Mouse (Mus musculus): ENCODE results near the gene Cmss1. TPM values are rescaled to one million over a fixed set of nuclear protein-coding genes. Genes with fewer than 3 reads are reported as not detected.

Gene Cmss1
- polyA plus RNA-seq, 1 experiment: 14.1 TPM

DNA sequence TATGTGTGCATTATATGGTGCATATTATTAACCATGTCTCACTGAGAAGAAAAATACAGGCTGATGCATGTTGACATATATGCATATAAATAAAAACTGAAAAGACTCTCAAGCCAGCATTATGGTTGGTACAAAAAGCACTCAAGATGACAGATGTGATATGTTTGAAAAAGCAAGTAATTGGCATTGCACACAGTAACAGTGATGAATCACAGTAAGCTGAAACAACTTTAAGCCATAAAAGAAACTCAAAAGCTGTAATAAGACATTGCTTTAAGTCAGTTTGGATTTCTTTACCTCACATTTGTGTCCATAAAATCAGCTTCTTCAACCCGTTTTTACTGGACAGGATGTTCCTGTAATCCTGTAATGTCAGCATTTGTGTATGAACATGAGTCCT lies 41.9 kb downstream of the Cmss1 start:
- H3K36me3 ChIP-seq (ENCODE audit: control insufficient read depth, insufficient read depth, low read length, poor library complexity, severe bottlenecking): no peaks in the 10 kb centered on the region
- H3K27me3 ChIP-seq (ENCODE audit: control insufficient read depth, insufficient read depth, low read length, poor library complexity, severe bottlenecking): no peaks in the 10 kb centered on the region
- no peak overlapping the region for H3K27ac ChIP-seq (ENCODE audit: insufficient read depth, low read length)

DNA sequence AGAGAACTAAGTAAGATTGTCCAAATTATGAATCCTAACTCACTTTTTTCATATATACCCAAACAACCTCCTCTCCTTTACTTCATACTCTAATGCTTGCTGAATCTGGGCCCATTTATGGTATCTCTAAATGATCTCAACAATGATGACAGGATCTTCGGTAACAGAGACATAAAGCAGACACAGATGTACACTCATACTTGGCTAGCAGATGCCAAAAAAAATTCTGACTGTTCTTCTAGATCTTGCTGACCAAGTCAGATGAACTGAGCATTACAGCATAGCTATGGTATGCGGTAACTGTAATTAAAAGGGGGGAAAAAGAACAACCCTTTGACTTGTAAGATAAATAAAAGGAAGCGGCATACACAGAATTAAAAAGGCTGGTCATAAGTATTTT lies 43.2 kb downstream of the Cmss1 start:
- TF ChIP-seq POLR2A (IDR thresholded peaks at IDR 0.05; ENCODE audit: insufficient read depth, low read length): no peak
- no peak for TF ChIP-seq CTCF (IDR thresholded peaks at IDR 0.05; ENCODE audit: low read depth, low read length)
- TF ChIP-seq EP300 (IDR thresholded peaks at IDR 0.05; ENCODE audit: insufficient read depth, low read depth, low read length): no peak
- H3K9me3 ChIP-seq (replicated peaks; ENCODE audit: control insufficient read depth, insufficient read depth, low read length, poor library complexity, severe bottlenecking): no peaks in the 10 kb centered on the region
- no peaks in the 10 kb centered on the region for H3K36me3 ChIP-seq (ENCODE audit: control insufficient read depth, insufficient read depth, low read length, poor library complexity, severe bottlenecking)
- H3K9ac ChIP-seq (ENCODE audit: low read depth, poor library complexity, severe bottlenecking): no peak overlapping the region
- H3K4me1 ChIP-seq (ENCODE audit: control insufficient read depth, insufficient read depth, low read length): peaks cover 3% of the 10 kb centered on the region
- no peak overlapping the region for H3K27ac ChIP-seq (ENCODE audit: insufficient read depth, low read length)
- H3K27me3 ChIP-seq (ENCODE audit: control insufficient read depth, insufficient read depth, low read length, poor library complexity, severe bottlenecking): no peaks in the 10 kb centered on the region
- H3K4me3 ChIP-seq (ENCODE audit: low read depth, low read length): no peak overlapping the region

More for the DNA sequence above, 41.9 kb downstream of the Cmss1 start:
- Histone ChIP-seq H3K4me1 (ENCODE audit: control insufficient read depth, insufficient read depth, low read length) (peaks cover 3% of the 10 kb centered on the region), H3K4me3 (ENCODE audit: low read depth, low read length) (no peak overlapping the region), H3K9ac (ENCODE audit: low read depth, poor library complexity, severe bottlenecking) (no peak overlapping the region), H3K9me3 (replicated peaks; ENCODE audit: control insufficient read depth, insufficient read depth, low read length, poor library complexity, severe bottlenecking) (no peaks in the 10 kb centered on the region)
- TF ChIP-seq CTCF (IDR thresholded peaks at IDR 0.05; ENCODE audit: low read depth, low read length): no peak
- TF ChIP-seq EP300 (IDR thresholded peaks at IDR 0.05; ENCODE audit: insufficient read depth, low read depth, low read length): no peak
- TF ChIP-seq POLR2A (IDR thresholded peaks at IDR 0.05; ENCODE audit: insufficient read depth, low read length): no peak

DNA sequence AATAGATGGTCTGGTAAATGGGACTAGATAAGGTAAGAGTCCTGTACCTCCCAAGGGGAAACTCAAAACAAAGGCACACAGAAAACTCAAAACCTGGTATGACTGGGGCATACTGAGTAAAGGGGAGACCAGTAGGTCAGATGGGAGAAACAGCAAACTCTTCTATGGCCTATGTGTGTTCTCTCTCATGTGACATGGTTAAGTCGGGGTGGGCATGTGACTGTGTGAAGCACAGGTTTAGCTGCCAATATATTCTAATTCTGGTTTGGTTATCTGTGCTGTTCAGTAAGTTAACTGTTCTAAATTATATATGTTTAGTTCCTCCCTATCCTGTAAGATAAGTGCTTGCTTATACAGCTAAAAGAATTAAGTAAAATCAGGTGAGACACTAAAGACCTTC lies 46.5 kb downstream of the Cmss1 start:
- H3K4me3 ChIP-seq (ENCODE audit: low read depth, low read length): no peak overlapping the region
- H3K27ac ChIP-seq (ENCODE audit: insufficient read depth, low read length): no peak overlapping the region
- no peaks in the 10 kb centered on the region for H3K9me3 ChIP-seq (replicated peaks; ENCODE audit: control insufficient read depth, insufficient read depth, low read length, poor library complexity, severe bottlenecking)
- H3K36me3 ChIP-seq (ENCODE audit: control insufficient read depth, insufficient read depth, low read length, poor library complexity, severe bottlenecking): no peaks in the 10 kb centered on the region
- H3K27me3 ChIP-seq (ENCODE audit: control insufficient read depth, insufficient read depth, low read length, poor library complexity, severe bottlenecking): no peaks in the 10 kb centered on the region
- TF ChIP-seq EP300 (IDR thresholded peaks at IDR 0.05; ENCODE audit: insufficient read depth, low read depth, low read length) (no peak), POLR2A (IDR thresholded peaks at IDR 0.05; ENCODE audit: insufficient read depth, low read length) (no peak), CTCF (IDR thresholded peaks at IDR 0.05; ENCODE audit: low read depth, low read length) (no peak)
- peaks cover 3% of the 10 kb centered on the region for H3K4me1 ChIP-seq (ENCODE audit: control insufficient read depth, insufficient read depth, low read length)
- H3K9ac ChIP-seq (ENCODE audit: low read depth, poor library complexity, severe bottlenecking): no peak overlapping the region

- H3K27ac ChIP-seq (ENCODE audit: insufficient read depth, low read length): no peak overlapping the region
- TF ChIP-seq CTCF (IDR thresholded peaks at IDR 0.05; ENCODE audit: low read depth, low read length): no peak
- no peak for TF ChIP-seq EP300 (IDR thresholded peaks at IDR 0.05; ENCODE audit: insufficient read depth, low read depth, low read length)
- no peak for TF ChIP-seq POLR2A (IDR thresholded peaks at IDR 0.05; ENCODE audit: insufficient read depth, low read length)
Observed at GRCm38 (mm10) chr16:57558258-57558657, 48.4 kb downstream of the Cmss1 start.

GRCm38 (mm10) chr16:57556244-57556643 lies 50.4 kb downstream of the Cmss1 start:
- TF ChIP-seq EP300 (IDR thresholded peaks at IDR 0.05; ENCODE audit: insufficient read depth, low read depth, low read length) (no peak), POLR2A (IDR thresholded peaks at IDR 0.05; ENCODE audit: insufficient read depth, low read length) (no peak), CTCF (IDR thresholded peaks at IDR 0.05; ENCODE audit: low read depth, low read length) (no peak)
- Histone ChIP-seq H3K36me3 (ENCODE audit: control insufficient read depth, insufficient read depth, low read length, poor library complexity, severe bottlenecking) (no peaks in the 10 kb centered on the region), H3K4me3 (ENCODE audit: low read depth, low read length) (no peak overlapping the region), H3K27ac (ENCODE audit: insufficient read depth, low read length) (no peak overlapping the region), H3K9ac (ENCODE audit: low read depth, poor library complexity, severe bottlenecking) (no peak overlapping the region), H3K27me3 (ENCODE audit: control insufficient read depth, insufficient read depth, low read length, poor library complexity, severe bottlenecking) (no peaks in the 10 kb centered on the region), H3K9me3 (replicated peaks; ENCODE audit: control insufficient read depth, insufficient read depth, low read length, poor library complexity, severe bottlenecking) (no peaks in the 10 kb centered on the region), H3K4me1 (ENCODE audit: control insufficient read depth, insufficient read depth, low read length) (no peaks in the 10 kb centered on the region)

More at GRCm38 (mm10) chr16:57558258-57558657, 48.4 kb downstream of the Cmss1 start:
- H3K27me3 ChIP-seq (ENCODE audit: control insufficient read depth, insufficient read depth, low read length, poor library complexity, severe bottlenecking): no peaks in the 10 kb centered on the region
- H3K9ac ChIP-seq (ENCODE audit: low read depth, poor library complexity, severe bottlenecking): no peak overlapping the region
- peaks cover 3% of the 10 kb centered on the region for H3K4me1 ChIP-seq (ENCODE audit: control insufficient read depth, insufficient read depth, low read length)
- H3K9me3 ChIP-seq (replicated peaks; ENCODE audit: control insufficient read depth, insufficient read depth, low read length, poor library complexity, severe bottlenecking): no peaks in the 10 kb centered on the region
- no peaks in the 10 kb centered on the region for H3K36me3 ChIP-seq (ENCODE audit: control insufficient read depth, insufficient read depth, low read length, poor library complexity, severe bottlenecking)
- no peak overlapping the region for H3K4me3 ChIP-seq (ENCODE audit: low read depth, low read length)

GRCm38 (mm10) chr16:57555667-57556066 lies 51.0 kb downstream of the Cmss1 start:
- TF ChIP-seq EP300 (IDR thresholded peaks at IDR 0.05; ENCODE audit: insufficient read depth, low read depth, low read length) (no peak), CTCF (IDR thresholded peaks at IDR 0.05; ENCODE audit: low read depth, low read length) (no peak), POLR2A (IDR thresholded peaks at IDR 0.05; ENCODE audit: insufficient read depth, low read length) (no peak)
- H3K4me1 ChIP-seq (ENCODE audit: control insufficient read depth, insufficient read depth, low read length): no peaks in the 10 kb centered on the region
- H3K36me3 ChIP-seq (ENCODE audit: control insufficient read depth, insufficient read depth, low read length, poor library complexity, severe bottlenecking): no peaks in the 10 kb centered on the region
- H3K27me3 ChIP-seq (ENCODE audit: control insufficient read depth, insufficient read depth, low read length, poor library complexity, severe bottlenecking): no peaks in the 10 kb centered on the region
- no peak overlapping the region for H3K9ac ChIP-seq (ENCODE audit: low read depth, poor library complexity, severe bottlenecking)
- no peak overlapping the region for H3K27ac ChIP-seq (ENCODE audit: insufficient read depth, low read length)
- H3K9me3 ChIP-seq (replicated peaks; ENCODE audit: control insufficient read depth, insufficient read depth, low read length, poor library complexity, severe bottlenecking): no peaks in the 10 kb centered on the region
- no peak overlapping the region for H3K4me3 ChIP-seq (ENCODE audit: low read depth, low read length)

All from ES-Bruce4 (cell line).